Mouse (Mus musculus) liver, adult 2 months (tissue): ENCODE results near the gene Olfr1410.

Source experiments
- CTCF ChIP-seq: fragments of 200-500 bp; IDR thresholded peaks from 2 replicates; pipeline ENCODE4 v1.5.1; 2011; ENCODE audit warnings: low read depth, low read length, control low read depth
- POLR2A ChIP-seq: fragments of 200-500 bp; IDR thresholded peaks from 2 replicates; pipeline ENCODE4 v1.6.1; 2011; ENCODE audit warnings: low read length, control low read depth; ENCODE audit not compliant: insufficient read depth; ENCODE audit errors: extremely low read depth

- peak; percentile 85 for TF ChIP-seq CTCF
- TF ChIP-seq POLR2A, result no peak
Measured at GRCm38 (mm10) chr1:92647752-92648151, 42.2 kb downstream of the Olfr1410 start.
